In the genomic region with DNA sequence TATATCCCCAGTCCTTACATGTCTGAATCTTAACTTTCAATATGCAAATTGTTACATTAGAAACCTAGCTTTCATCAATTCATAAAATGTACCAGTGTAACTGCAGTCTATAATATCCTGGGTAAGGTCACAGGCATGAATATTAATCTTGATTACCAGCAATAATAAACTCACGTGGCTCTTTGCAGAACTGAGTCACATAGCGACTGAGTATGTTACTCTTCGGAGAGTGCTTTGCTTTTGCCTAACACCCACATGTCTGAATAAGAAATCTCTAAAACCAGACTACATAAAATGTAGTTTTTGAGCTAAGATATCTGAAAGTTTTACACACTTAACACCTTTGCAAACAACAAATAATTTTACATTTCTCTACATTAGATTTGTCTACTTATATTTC, we compare ENCODE assay signal across 11 mouse cellular contexts. TPM values are rescaled to one million over a fixed set of nuclear protein-coding genes. Genes with fewer than 3 reads are reported as not detected.
DNase-seq lines count a peak whose midpoint lies in the region; ATAC-seq and TF ChIP-seq lines count a peak whose summit lies in the region.
"Had no signal": no experiment of that assay in that cellular context is flagged by ENCODE, and none has a peak within 500 bp of the region (broad histone marks: within the 10 kb centered on the region; RNA-seq: fewer than 3 reads in every experiment).

No protein-coding gene starts in this region.

- H3K27ac ChIP-seq in heart, embryonic 15.5 days, result peak overlapping the region; percentile 74
- peak overlapping the region; percentile 98 for H3K27ac ChIP-seq in liver, postnatal 0 days (ENCODE audit: low read depth)
- H3K27ac ChIP-seq: embryonic facial prominence, embryonic 12.5 days; kidney, embryonic 15.5 days had no signal

- no peaks in the 10 kb centered on the region for H3K36me3 ChIP-seq in heart, embryonic 15.5 days
- H3K36me3 ChIP-seq in E14TG2a.4 (ENCODE audit: insufficient read depth, low read length), result peaks cover 2% of the 10 kb centered on the region; the same call in 1 of the 2 replicates
- H3K36me3 ChIP-seq in liver, postnatal 0 days (replicated peaks; ENCODE audit: insufficient read depth, low read length), result peaks cover 14% of the 10 kb centered on the region; the same call in 1 of the 2 replicates
- H3K36me3 ChIP-seq: embryonic facial prominence, embryonic 12.5 days; kidney, embryonic 15.5 days had no signal

- TF ChIP-seq CTCF in E14TG2a.4 (conservative IDR thresholded peaks at IDR 0.05; ENCODE audit: low read length), result no peak
- TF ChIP-seq CTCF in liver, postnatal 0 days (IDR thresholded peaks at IDR 0.05; ENCODE audit: low read depth), result no peak

- WGBS in heart, embryonic 15.5 days, result 52% methylated on average over 3 of the region's 3 CpGs
- WGBS in liver, postnatal 0 days (ENCODE audit: insufficient replicate concordance), result 46% methylated on average over 3 of the region's 3 CpGs

- DNase-seq in heart, postnatal 10 days, result no peak
- DNase-seq in liver, postnatal 0 days, result no peak
- no peak for DNase-seq in adrenal gland, postnatal 36 days
- no peak for DNase-seq in urinary bladder, postnatal 36 days (ENCODE audit: low spot score in 2 of 2)
- no peak for DNase-seq in layer of hippocampus, postnatal 36 days
- DNase-seq: retina, postnatal 1 day had no signal

- H3K4me2 ChIP-seq in heart, embryonic 15.5 days, result peak overlapping the region; percentile 59
- peak overlapping the region; percentile 68 for H3K4me2 ChIP-seq in liver, postnatal 0 days (ENCODE audit: low read depth, low read length)
- H3K4me2 ChIP-seq: embryonic facial prominence, embryonic 12.5 days had no signal

- intact Hi-C loops in heart, postnatal 10 days (cut with DNase I), result no loop called here

- H3K9ac ChIP-seq in heart, embryonic 15.5 days, result no peak overlapping the region
- peak overlapping the region; percentile 55 for H3K9ac ChIP-seq in liver, postnatal 0 days (replicated peaks)
- H3K9ac ChIP-seq: embryonic facial prominence, embryonic 12.5 days; kidney, embryonic 15.5 days had no signal

- no peak for ATAC-seq in heart, embryonic 15.5 days (replicated peaks; ENCODE audit: insufficient number of reproducible peaks, insufficient read depth, low FRiP score, low read depth)
- ATAC-seq in erythroid progenitor cell, adult 5-6 weeks (replicated peaks; ENCODE audit: low FRiP score, poor library complexity, severe bottlenecking), result 0 out of 2 replicates have a peak, but pooled peaks have one; percentile 23
- no peak for ATAC-seq in liver, postnatal 0 days

- peaks cover 45% of the 10 kb centered on the region for H3K4me1 ChIP-seq in heart, embryonic 15.5 days (replicated peaks)
- H3K4me1 ChIP-seq in E14TG2a.4 (replicated peaks; ENCODE audit: low read depth, low read length), result peaks cover 29% of the 10 kb centered on the region
- H3K4me1 ChIP-seq in liver, postnatal 0 days (ENCODE audit: insufficient read depth), result peaks cover 48% of the 10 kb centered on the region

- no peak for TF ChIP-seq EP300 in liver, postnatal 0 days (IDR thresholded peaks at IDR 0.05; ENCODE audit: low read depth)

- H3K9me3 ChIP-seq in heart, embryonic 15.5 days (replicated peaks), result no peaks in the 10 kb centered on the region
- H3K9me3 ChIP-seq in E14TG2a.4 (ENCODE audit: low read length), result peaks cover 15% of the 10 kb centered on the region
- no peaks in the 10 kb centered on the region for H3K9me3 ChIP-seq in liver, postnatal 0 days (ENCODE audit: low read length)
- H3K9me3 ChIP-seq: embryonic facial prominence, embryonic 12.5 days; kidney, embryonic 15.5 days had no signal

- no peaks in the 10 kb centered on the region for H3K27me3 ChIP-seq in heart, embryonic 15.5 days
- H3K27me3 ChIP-seq in E14TG2a.4 (ENCODE audit: insufficient read depth, low read length), result no peaks in the 10 kb centered on the region
- no peaks in the 10 kb centered on the region for H3K27me3 ChIP-seq in liver, postnatal 0 days (ENCODE audit: insufficient read depth, low read length)
- H3K27me3 ChIP-seq: embryonic facial prominence, embryonic 12.5 days; kidney, embryonic 15.5 days had no signal

- peak overlapping the region; percentile 46 for H3K4me3 ChIP-seq in heart, embryonic 15.5 days
- peak overlapping the region; percentile 2; the same call in 1 of the 2 replicates for H3K4me3 ChIP-seq in E14TG2a.4 (replicated peaks; ENCODE audit: low read length)
- H3K4me3 ChIP-seq in liver, postnatal 0 days (ENCODE audit: low read depth, low read length), result peak overlapping the region; percentile 46
- H3K4me3 ChIP-seq: embryonic facial prominence, embryonic 12.5 days had no signal

RNA-seq across cellular contexts. Expression of gene Nt5c3, which starts 22.4 kb away (rescaled TPM):
- 64.4 and 71.7 TPM in 2 replicates for polyA plus RNA-seq in heart, embryonic 15.5 days (2015; fragmentation: Nextera tagmentation; extraction: Ambion mirVana)
- 10 to 100 TPM; 55.7 to 70.7 TPM for total RNA-seq in heart, postnatal 10 days (2021)
- total RNA-seq in erythroid progenitor cell, adult 5-6 weeks (2015; ENCODE audit: low replicate concordance), result 371 and 463 TPM in 2 replicates
- 280 and 388 TPM in 2 replicates for total RNA-seq in erythroid progenitor cell, adult 5-6 weeks (2017; ENCODE audit: low replicate concordance)
- 113 and 127 TPM in 2 replicates for polyA plus RNA-seq in liver, postnatal 0 days (2015; fragmentation: Nextera tagmentation; extraction: Ambion mirVana)
- 10 to 100 TPM; 23.8 to 24.1 TPM for total RNA-seq in adrenal gland, postnatal 36 days (2021)
- 10 to 100 TPM; 37.6 to 42.9 TPM for total RNA-seq in layer of hippocampus, postnatal 36 days (2021)

RNA-seq across cellular contexts. Expression of gene Vmn1r4, which starts 22.5 kb away (rescaled TPM):
- polyA plus RNA-seq in heart, embryonic 15.5 days (2015; fragmentation: Nextera tagmentation; extraction: Ambion mirVana), result 0.10 and 0.21 TPM in 2 replicates
- total RNA-seq in heart, postnatal 10 days (2021), result under 1 TPM in 1 of 2 experiments, not detected in 1; 0.17 TPM
- total RNA-seq in erythroid progenitor cell, adult 5-6 weeks (2015; ENCODE audit: low replicate concordance), result 2.2 TPM in 1 of 2 replicates, not detected in the other
- total RNA-seq in erythroid progenitor cell, adult 5-6 weeks (2017; ENCODE audit: low replicate concordance), result 0.30 TPM in 1 of 2 replicates, not detected in the other
- polyA plus RNA-seq in liver, postnatal 0 days (2015; fragmentation: Nextera tagmentation; extraction: Ambion mirVana), result 0.25 and 0.26 TPM in 2 replicates
- total RNA-seq in adrenal gland, postnatal 36 days (2021), result under 1 TPM; 0.20 to 0.40 TPM
- under 1 TPM; 0.25 to 0.27 TPM for total RNA-seq in layer of hippocampus, postnatal 36 days (2021)
